ENCODE assay signal across 27 mouse cellular contexts in the genomic region with DNA sequence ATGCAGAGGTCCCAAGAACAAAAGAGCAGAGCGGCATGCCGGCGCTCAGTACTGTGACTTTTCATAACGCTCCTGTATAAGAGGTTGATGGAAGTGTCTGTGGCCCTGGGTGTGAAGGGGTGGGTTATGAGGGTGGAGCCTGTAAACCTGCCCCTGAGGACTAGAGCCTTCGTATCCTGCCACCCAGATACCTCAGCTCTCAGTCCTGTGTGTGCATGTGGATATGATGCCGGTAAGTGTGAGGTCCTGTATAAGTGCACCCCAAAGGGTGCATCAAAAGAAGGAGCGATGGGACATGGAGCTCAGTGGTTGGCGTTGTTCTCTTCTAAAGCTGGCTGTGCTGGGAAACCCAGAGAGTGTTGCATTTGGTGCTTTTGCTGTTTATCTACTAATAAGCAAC. TPM values are rescaled to one million over a fixed set of nuclear protein-coding genes. Genes with fewer than 3 reads are reported as not detected.
DNase-seq lines count a peak whose midpoint lies in the region; ATAC-seq and TF ChIP-seq lines count a peak whose summit lies in the region.
"Had no signal": no experiment of that assay in that cellular context is flagged by ENCODE, and none has a peak within 500 bp of the region (broad histone marks: within the 10 kb centered on the region; RNA-seq: fewer than 3 reads in every experiment).

No protein-coding gene starts in this region.

- H3K36me3 ChIP-seq in heart, embryonic 10.5 days: no peaks in the 10 kb centered on the region
- H3K36me3 ChIP-seq in liver, postnatal 0 days (replicated peaks; ENCODE audit: insufficient read depth, low read length): no peaks in the 10 kb centered on the region
- H3K36me3 ChIP-seq in liver, embryonic 12.5 days: no peaks in the 10 kb centered on the region
- H3K36me3 ChIP-seq in limb, embryonic 11.5 days (ENCODE audit: control insufficient read depth, insufficient read depth, low read length): no peaks in the 10 kb centered on the region
- H3K36me3 ChIP-seq: embryonic facial prominence, embryonic 10.5 days; embryonic facial prominence, embryonic 13.5 days; heart, embryonic 12.5 days; heart, embryonic 15.5 days had no signal

- no peaks in the 10 kb centered on the region for H3K27me3 ChIP-seq in heart, embryonic 10.5 days (ENCODE audit: insufficient read depth, poor library complexity, severe bottlenecking)
- no peaks in the 10 kb centered on the region for H3K27me3 ChIP-seq in liver, postnatal 0 days (ENCODE audit: insufficient read depth, low read length)
- H3K27me3 ChIP-seq in liver, embryonic 12.5 days (replicated peaks): 0 out of 2 replicates have a peak, but pooled peaks cover 3% of the 10 kb centered on the region
- H3K27me3 ChIP-seq in limb, embryonic 11.5 days (ENCODE audit: control insufficient read depth, insufficient read depth, low read length): no peaks in the 10 kb centered on the region
- H3K27me3 ChIP-seq: embryonic facial prominence, embryonic 13.5 days; forebrain, embryonic 13.5 days; heart, embryonic 12.5 days; heart, embryonic 15.5 days had no signal

- no peak overlapping the region for H3K4me3 ChIP-seq in heart, embryonic 10.5 days
- H3K4me3 ChIP-seq in liver, postnatal 0 days (ENCODE audit: low read depth, low read length): no peak overlapping the region
- H3K4me3 ChIP-seq in liver, embryonic 12.5 days: no peak overlapping the region
- H3K4me3 ChIP-seq in limb, embryonic 11.5 days (ENCODE audit: low read depth, low read length): no peak overlapping the region
- H3K4me3 ChIP-seq: embryonic facial prominence, embryonic 10.5 days; embryonic facial prominence, embryonic 13.5 days; erythroblast, embryonic 14.5 days; forebrain, embryonic 13.5 days; heart, embryonic 12.5 days; heart, embryonic 15.5 days had no signal

- no peak overlapping the region for H3K4me2 ChIP-seq in liver, postnatal 0 days (ENCODE audit: low read depth, low read length)
- H3K4me2 ChIP-seq in liver, embryonic 12.5 days: no peak overlapping the region
- no peak overlapping the region for H3K4me2 ChIP-seq in limb, embryonic 11.5 days (ENCODE audit: low read depth, severe bottlenecking)
- H3K4me2 ChIP-seq: embryonic facial prominence, embryonic 13.5 days; forebrain, embryonic 13.5 days; heart, embryonic 12.5 days; heart, embryonic 15.5 days; hindbrain, embryonic 14.5 days had no signal

- H3K4me1 ChIP-seq in heart, embryonic 10.5 days: peaks cover 54% of the 10 kb centered on the region
- no peaks in the 10 kb centered on the region for H3K4me1 ChIP-seq in liver, postnatal 0 days (ENCODE audit: insufficient read depth)
- H3K4me1 ChIP-seq in liver, embryonic 12.5 days: no peaks in the 10 kb centered on the region
- H3K4me1 ChIP-seq in limb, embryonic 11.5 days (ENCODE audit: control insufficient read depth, insufficient read depth, low read length): no peaks in the 10 kb centered on the region
- H3K4me1 ChIP-seq: embryonic facial prominence, embryonic 10.5 days; forebrain, embryonic 13.5 days had no signal

- TF ChIP-seq EP300 in liver, postnatal 0 days (IDR thresholded peaks at IDR 0.05; ENCODE audit: low read depth): no peak

- H3K9ac ChIP-seq in liver, postnatal 0 days (replicated peaks): no peak overlapping the region
- no peak overlapping the region for H3K9ac ChIP-seq in liver, embryonic 12.5 days
- no peak overlapping the region for H3K9ac ChIP-seq in limb, embryonic 11.5 days (ENCODE audit: low read length)
- H3K9ac ChIP-seq: embryonic facial prominence, embryonic 13.5 days; forebrain, embryonic 13.5 days; forebrain, postnatal 0 days; heart, embryonic 12.5 days; heart, embryonic 15.5 days; hindbrain, embryonic 14.5 days had no signal

- no peak for TF ChIP-seq CTCF in liver, postnatal 0 days (IDR thresholded peaks at IDR 0.05; ENCODE audit: low read depth)

- peak; percentile 53 for DNase-seq in heart, embryonic 10.5 days (ENCODE audit: low spot score)
- DNase-seq in heart, postnatal 14 days: no peak
- peak; percentile 9 for DNase-seq in liver, postnatal 0 days
- peak; percentile 0 for DNase-seq in ovary, postnatal 10 days (ENCODE audit: low spot score)
- no peak for DNase-seq in ovary, postnatal 14 days (ENCODE audit: low spot score)
- DNase-seq in limb, embryonic 11.5 days (ENCODE audit: low spot score): peak; percentile 12
- DNase-seq in cerebellum, adult 11-12 months: no peak
- DNase-seq: adrenal gland, adult 2 months; adrenal gland, postnatal 14 days; cerebellum, adult 11 months; cerebellum, adult 8-10 months; cerebellum, postnatal 10 days; embryo, embryonic 11 days; forebrain, postnatal 0 days; gastrocnemius, postnatal 25 days; heart, postnatal 10 days had no signal

- 86% methylated on average over 8 of the region's 8 CpGs for WGBS in heart, embryonic 10.5 days
- WGBS in liver, postnatal 0 days (ENCODE audit: insufficient replicate concordance): 79% methylated on average over 8 of the region's 8 CpGs
- 74% methylated on average over 8 of the region's 8 CpGs for whole genome bisulfite sequencing in liver, embryonic 12.5 days (ENCODE audit: insufficient replicate concordance)
- 86% methylated on average over 8 of the region's 8 CpGs for WGBS in limb, embryonic 11.5 days

- no peak overlapping the region for H3K27ac ChIP-seq in heart, embryonic 10.5 days
- H3K27ac ChIP-seq in liver, postnatal 0 days (ENCODE audit: low read depth): no peak overlapping the region
- no peak overlapping the region for H3K27ac ChIP-seq in liver, embryonic 12.5 days
- H3K27ac ChIP-seq in limb, embryonic 11.5 days (replicated peaks; ENCODE audit: low read depth, low read length): no peak overlapping the region
- H3K27ac ChIP-seq: embryonic facial prominence, embryonic 10.5 days; embryonic facial prominence, embryonic 13.5 days; forebrain, embryonic 13.5 days; heart, embryonic 15.5 days; hindbrain, embryonic 14.5 days; hindbrain, postnatal 0 days had no signal

- intact Hi-C loops in heart, postnatal 14 days (cut with DNase I): no loop called here

- no peaks in the 10 kb centered on the region for H3K9me3 ChIP-seq in heart, embryonic 10.5 days
- H3K9me3 ChIP-seq in liver, postnatal 0 days (ENCODE audit: low read length): no peaks in the 10 kb centered on the region
- no peaks in the 10 kb centered on the region for H3K9me3 ChIP-seq in liver, embryonic 12.5 days (replicated peaks)
- no peaks in the 10 kb centered on the region for H3K9me3 ChIP-seq in limb, embryonic 11.5 days (ENCODE audit: control insufficient read depth, low read length)
- H3K9me3 ChIP-seq: embryonic facial prominence, embryonic 10.5 days; embryonic facial prominence, embryonic 13.5 days; forebrain, embryonic 13.5 days; heart, embryonic 12.5 days; heart, embryonic 15.5 days had no signal

- ATAC-seq in liver, postnatal 0 days: no peak
- no peak for ATAC-seq in liver, embryonic 12.5 days
- ATAC-seq in limb, embryonic 11.5 days (ENCODE audit: insufficient number of reproducible peaks, low FRiP score, low TSS enrichment, low read depth): no peak
- ATAC-seq: CD4-positive, CD25-positive, alpha-beta regulatory T cell, adult 4 months; forebrain, embryonic 13.5 days; forebrain, postnatal 0 days; hindbrain, postnatal 0 days had no signal

RNA-seq across cellular contexts. Expression of gene Lbh, which starts 10.3 kb away (rescaled TPM):
- 10.8 and 15.4 TPM in 2 replicates for polyA plus RNA-seq in heart, embryonic 10.5 days (2016; fragmentation: Nextera tagmentation; extraction: Ambion mirVana)
- total RNA-seq in heart, postnatal 14 days (2021): 100 to 1,000 TPM; 318 to 323 TPM
- polyA plus RNA-seq in liver, postnatal 0 days (2015; fragmentation: Nextera tagmentation; extraction: Ambion mirVana): 0.79 and 0.94 TPM in 2 replicates
- polyA plus RNA-seq in liver, embryonic 12.5 days (2016; fragmentation: Nextera tagmentation; extraction: Ambion mirVana): 1.4 TPM in 2 replicates
- polyA plus RNA-seq in limb, embryonic 11.5 days (2014; fragmentation: Nextera tagmentation; extraction: Ambion mirVana): 2.6 and 3.6 TPM in 2 replicates
- total RNA-seq: MEL had no signal

Comparison
In these comparisons a context has a peak if more than half of its experiments do, and no peak if none do; other contexts are left out.
1. DNase-seq: peak in heart, embryonic 10.5 days (single experiment), liver, postnatal 0 days (single experiment), ovary, postnatal 10 days (single experiment) and limb, embryonic 11.5 days (single experiment); none in heart, postnatal 14 days (0 of 2), ovary, postnatal 14 days (single experiment) and cerebellum, adult 11-12 months (single experiment).